8 mouse cellular contexts compared by ENCODE assay signal in the genomic region with DNA sequence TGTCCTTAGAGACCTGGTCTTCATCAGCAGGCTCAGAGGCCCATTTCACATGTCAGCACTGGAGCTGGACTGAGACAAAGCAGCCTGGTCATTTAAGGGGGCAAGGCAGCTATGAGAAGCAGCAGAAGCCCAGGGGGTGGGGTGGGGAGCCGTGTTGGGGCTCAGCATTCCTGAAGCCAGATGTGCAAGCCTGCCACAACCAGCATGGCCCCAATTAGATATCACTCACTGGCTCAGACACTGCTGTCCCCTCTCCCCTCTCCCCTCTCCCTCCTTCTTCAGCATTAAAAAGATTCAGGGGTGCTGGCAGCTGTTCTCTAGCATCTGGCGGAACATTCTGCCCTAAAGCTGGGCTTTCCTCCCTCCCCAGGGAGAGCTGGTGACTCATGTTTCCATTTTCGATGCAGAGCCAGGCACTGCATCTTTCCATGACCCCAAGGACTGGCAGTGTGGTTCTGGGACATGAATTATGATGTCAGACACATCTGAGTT. TPM values are rescaled to one million over a fixed set of nuclear protein-coding genes. Genes with fewer than 3 reads are reported as not detected.
A peak's percentile ranks its signal among the peaks of the same experiment; 100 is the strongest.
DNase-seq lines count a peak whose midpoint lies in the region; ATAC-seq lines count a peak whose summit lies in the region.

No protein-coding gene starts in this region.

- H3K9me3 ChIP-seq in limb, embryonic 10.5 days (replicated peaks): no peaks in the 10 kb centered on the region
- no peaks in the 10 kb centered on the region for H3K9me3 ChIP-seq in stomach, embryonic 16.5 days (replicated peaks; ENCODE audit: control insufficient read depth, low read length)

- 26% methylated on average over 3 of the region's 3 CpGs for WGBS in limb, embryonic 10.5 days
- 33% methylated on average over 3 of the region's 3 CpGs for WGBS in stomach, embryonic 16.5 days

- H3K4me1 ChIP-seq in limb, embryonic 10.5 days: peaks cover 24% of the 10 kb centered on the region
- peaks cover 17% of the 10 kb centered on the region for H3K4me1 ChIP-seq in stomach, embryonic 16.5 days (ENCODE audit: control insufficient read depth, insufficient read depth, low read length)

- no peak overlapping the region for H3K9ac ChIP-seq in stomach, embryonic 16.5 days (ENCODE audit: low read length)

- peak; percentile 66 for DNase-seq in testis, postnatal 14 days (ENCODE audit: low spot score)
- DNase-seq in testis, postnatal 10 days (ENCODE audit: low spot score): no peak
- peak; percentile 77 to 78 for DNase-seq in gastrocnemius, adult 8-10 months (ENCODE audit: low spot score in 2 of 2)
- DNase-seq in limb, embryonic 10.5 days (ENCODE audit: low spot score): peak; percentile 58
- DNase-seq in layer of hippocampus, postnatal 14 days (ENCODE audit: low spot score in 2 of 2): no peak
- no peak for DNase-seq in layer of hippocampus, postnatal 25 days (ENCODE audit: extremely low spot score in 1 of 2, low spot score in 1 of 2)

- H3K4me3 ChIP-seq in limb, embryonic 10.5 days: no peak overlapping the region; the same call in 1 of the 2 replicates
- H3K4me3 ChIP-seq in stomach, embryonic 16.5 days (replicated peaks; ENCODE audit: low read length): no peak overlapping the region

- H3K27me3 ChIP-seq in limb, embryonic 10.5 days (ENCODE audit: low read depth, poor library complexity, severe bottlenecking): no peaks in the 10 kb centered on the region
- no peaks in the 10 kb centered on the region for H3K27me3 ChIP-seq in stomach, embryonic 16.5 days (ENCODE audit: control insufficient read depth, insufficient read depth, low read length)

- H3K36me3 ChIP-seq in limb, embryonic 10.5 days: no peaks in the 10 kb centered on the region
- H3K36me3 ChIP-seq in stomach, embryonic 16.5 days (ENCODE audit: control insufficient read depth, insufficient read depth, low read length): no peaks in the 10 kb centered on the region

- peak overlapping the region; percentile 75 for H3K27ac ChIP-seq in limb, embryonic 10.5 days
- peak overlapping the region; percentile 64; the same call in 1 of the 2 replicates for H3K27ac ChIP-seq in stomach, embryonic 16.5 days (ENCODE audit: low read length)

- H3K4me2 ChIP-seq in stomach, embryonic 16.5 days (ENCODE audit: low read depth, low read length): no peak overlapping the region

- ATAC-seq in stomach, embryonic 16.5 days (ENCODE audit: insufficient read depth, low FRiP score): peak; percentile 23; the same call in 1 of the 2 replicates
- no peak for ATAC-seq in monocyte, adult 5-6 weeks (replicated peaks; ENCODE audit: insufficient number of reproducible peaks, low FRiP score, low TSS enrichment, poor library complexity, severe bottlenecking)

RNA-seq across cellular contexts. Expression of a gene that starts 30.7 kb away (rescaled TPM):
- total RNA-seq in gastrocnemius, adult 8-10 months (2022): 10 to 100 TPM; 42.1 to 62.2 (median 50.9) TPM
- 114 and 121 TPM in 2 replicates for polyA plus RNA-seq in limb, embryonic 10.5 days (2016; fragmentation: Nextera tagmentation; extraction: Ambion mirVana)
- 111 and 116 TPM in 2 replicates for polyA plus RNA-seq in stomach, embryonic 16.5 days (2015; fragmentation: Nextera tagmentation; extraction: Ambion mirVana)
- 100 to 1,000 TPM; 132 to 144 TPM for total RNA-seq in layer of hippocampus, postnatal 14 days (2021)
- 100 to 1,000 TPM; 114 to 118 TPM for total RNA-seq in layer of hippocampus, postnatal 25 days (2021)
- total RNA-seq in monocyte, adult 5-6 weeks (2017): 16.0 to 20.2 TPM (median 17.6 TPM) in 3 replicates

RNA-seq across cellular contexts. Expression of a gene that starts 31.3 kb away (rescaled TPM):
- 10 to 100 TPM; 49.6 to 99.2 (median 59.4) TPM for total RNA-seq in gastrocnemius, adult 8-10 months (2022)
- 23.5 and 26.1 TPM in 2 replicates for polyA plus RNA-seq in limb, embryonic 10.5 days (2016; fragmentation: Nextera tagmentation; extraction: Ambion mirVana)
- 18.3 and 20.4 TPM in 2 replicates for polyA plus RNA-seq in stomach, embryonic 16.5 days (2015; fragmentation: Nextera tagmentation; extraction: Ambion mirVana)
- 10 to 100 TPM; 20.3 to 24.3 TPM for total RNA-seq in layer of hippocampus, postnatal 14 days (2021)
- 10 to 100 TPM; 14.7 to 18.3 TPM for total RNA-seq in layer of hippocampus, postnatal 25 days (2021)
- 146 to 413 TPM (median 198 TPM) in 3 replicates for total RNA-seq in monocyte, adult 5-6 weeks (2017)

Comparison
In these comparisons a context has a peak if more than half of its experiments do, and no peak if none do; other contexts are left out.
1. DNase-seq: peak in testis, postnatal 14 days (single experiment), gastrocnemius, adult 8-10 months (2 of 2) and limb, embryonic 10.5 days (single experiment); none in testis, postnatal 10 days (single experiment), layer of hippocampus, postnatal 14 days (0 of 2) and layer of hippocampus, postnatal 25 days (0 of 2).